Mouse (Mus musculus) intestine, postnatal 0 days (tissue): ENCODE measurements around the gene Gm10721. TPM values are rescaled to one million over a fixed set of nuclear protein-coding genes. Genes with fewer than 3 reads are reported as not detected.
"Not testable (repeated sequence)": the region's sequence is repeated elsewhere in the genome, so short reads cannot be mapped to it uniquely, and the experiment has no call there.

Source experiments
- ATAC-seq: fragments of 200-750 bp; cut with Nextera tagmentation; 2 replicates; pipeline ENCODE4 v1.8.0; 2017; ENCODE audit warnings: mild to moderate bottlenecking, moderate TSS enrichment, moderate library complexity
- H3K27ac ChIP-seq: fragments of 300-500 bp; sonication (generic); 2 replicates; pipeline ENCODE4 v1.5.1; 2014; ENCODE audit warnings: mild to moderate bottlenecking, low read depth, low read length, moderate library complexity
- H3K27me3 ChIP-seq: fragments of 300-500 bp; sonication (generic); replicated peaks from 2 replicates; pipeline ENCODE4 v1.6.1; 2014; ENCODE audit warnings: low read length, mixed read lengths; ENCODE audit not compliant: control insufficient read depth, insufficient read depth
- H3K36me3 ChIP-seq: fragments of 300-500 bp; sonication (generic); 2 replicates; pipeline ENCODE4 v1.6.1; 2014; ENCODE audit warnings: mild to moderate bottlenecking, moderate library complexity; ENCODE audit not compliant: control insufficient read depth, insufficient read depth
- H3K4me1 ChIP-seq: fragments of 300-500 bp; sonication (generic); replicated peaks from 2 replicates; pipeline ENCODE4 v1.6.1; 2014; ENCODE audit warnings: antibody characterized with exemption, low read length, mixed read lengths; ENCODE audit not compliant: control insufficient read depth, insufficient read depth
- H3K4me2 ChIP-seq: fragments of 300-500 bp; sonication (generic); replicated peaks from 2 replicates; pipeline ENCODE4 v1.6.1; 2014; ENCODE audit warnings: low read depth, mild to moderate bottlenecking, moderate library complexity
- H3K4me3 ChIP-seq: fragments of 300-500 bp; sonication (generic); 2 replicates; pipeline ENCODE4 v1.5.1; 2014; ENCODE audit warnings: low read depth, low read length
- H3K9ac ChIP-seq: fragments of 300-500 bp; sonication (generic); 2 replicates; pipeline ENCODE4 v1.6.1; 2014; ENCODE audit warnings: mild to moderate bottlenecking, low read depth, low read length
- H3K9me3 ChIP-seq: fragments of 300-500 bp; sonication (generic); 2 replicates; pipeline ENCODE4 v1.6.1; 2016; ENCODE audit warnings: mixed run types; ENCODE audit not compliant: control insufficient read depth
- WGBS: fragments of 180-500 bp; shearing (Covaris S2); extraction: QIAGEN DNeasy Blood & Tissue Kit; methylation state at CpG from one replicate; pipeline ENCODE4 v1.1.7; 2014; 5-methylcytosine and 5-hydroxymethylcytosine counted together
- polyA plus RNA-seq: library from polyadenylated mRNA; unstranded; fragments of >200 nt; fragmentation: Nextera tagmentation; extraction: Ambion mirVana; gene quantifications from 2 replicates; pipeline ENCODE4 v1.2.1, GENCODE M21; 2015

Gene Gm10721
- polyA plus RNA-seq, 1 experiment from 2014 or later = not detected

GRCm38 (mm10) chr9:3012054-3012621 lies 802 bp upstream of the Gm10721 start:
- not testable (repeated sequence) for H3K4me1 ChIP-seq, H3K4me3 ChIP-seq, H3K9me3 ChIP-seq, H3K27ac ChIP-seq, H3K36me3 ChIP-seq, H3K4me2 ChIP-seq, ATAC-seq, H3K9ac ChIP-seq, H3K27me3 ChIP-seq
- WGBS = 75% methylated on average over 2 of the region's 7 CpGs

DNA sequence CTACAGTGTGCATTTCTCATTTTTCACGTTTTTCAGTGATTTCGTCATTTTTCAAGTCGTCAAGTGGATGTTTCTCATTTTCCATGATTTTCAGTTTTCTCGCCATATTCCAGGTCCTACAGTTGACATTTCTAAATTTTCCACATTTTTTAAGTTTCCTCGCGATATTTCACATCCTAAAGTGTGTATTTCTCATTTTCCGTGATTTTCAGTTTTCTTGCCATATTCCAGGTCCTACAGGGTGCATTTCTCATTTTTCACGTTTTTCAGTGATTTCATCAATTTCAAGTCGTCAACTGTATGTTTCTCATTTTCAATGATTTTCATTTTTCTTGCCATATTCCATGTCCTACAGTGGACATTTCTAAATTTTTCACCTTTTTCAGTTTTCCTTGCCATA lies 2.4 kb downstream of the Gm10721 start, which contains the start of gene Gm10720:
TSS of gene Gm10720 (plus strand) at position 301 of the 400 bp plus-strand sequence.
- H3K4me1 ChIP-seq, H3K27me3 ChIP-seq, H3K36me3 ChIP-seq, H3K27ac ChIP-seq, H3K4me3 ChIP-seq, ATAC-seq, H3K4me2 ChIP-seq, H3K9me3 ChIP-seq, H3K9ac ChIP-seq: not testable (repeated sequence)
- 53% methylated on average over 4 of the region's 9 CpGs for WGBS

GRCm38 (mm10) chr9:3015896-3016295 lies 3.0 kb downstream of the Gm10721 start:
- not testable (repeated sequence) for H3K4me1 ChIP-seq, H3K4me3 ChIP-seq, H3K4me2 ChIP-seq, H3K27me3 ChIP-seq, H3K36me3 ChIP-seq, H3K27ac ChIP-seq, ATAC-seq, H3K9ac ChIP-seq, H3K9me3 ChIP-seq
- WGBS = 78% methylated on average over 4 of the region's 6 CpGs

DNA sequence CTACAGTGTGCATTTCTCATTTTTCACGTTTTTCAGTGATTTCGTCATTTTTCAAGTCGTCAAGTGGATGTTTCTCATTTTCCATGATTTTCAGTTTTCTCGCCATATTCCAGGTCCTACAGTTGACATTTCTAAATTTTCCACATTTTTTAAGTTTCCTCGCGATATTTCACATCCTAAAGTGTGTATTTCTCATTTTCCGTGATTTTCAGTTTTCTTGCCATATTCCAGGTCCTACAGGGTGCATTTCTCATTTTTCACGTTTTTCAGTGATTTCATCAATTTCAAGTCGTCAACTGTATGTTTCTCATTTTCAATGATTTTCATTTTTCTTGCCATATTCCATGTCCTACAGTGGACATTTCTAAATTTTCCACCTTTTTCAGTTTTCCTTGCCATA lies 4.2 kb downstream of the Gm10721 start, which contains the start of gene Gm10719:
TSS of gene Gm10719 (plus strand) at position 301 of the 400 bp plus-strand sequence.
- H3K9ac ChIP-seq, H3K9me3 ChIP-seq, H3K36me3 ChIP-seq, H3K27ac ChIP-seq, H3K4me1 ChIP-seq, H3K27me3 ChIP-seq, H3K4me2 ChIP-seq, ATAC-seq, H3K4me3 ChIP-seq: not testable (repeated sequence)
- WGBS = no CpG with 5 or more reads among the region's 9 CpGs

DNA sequence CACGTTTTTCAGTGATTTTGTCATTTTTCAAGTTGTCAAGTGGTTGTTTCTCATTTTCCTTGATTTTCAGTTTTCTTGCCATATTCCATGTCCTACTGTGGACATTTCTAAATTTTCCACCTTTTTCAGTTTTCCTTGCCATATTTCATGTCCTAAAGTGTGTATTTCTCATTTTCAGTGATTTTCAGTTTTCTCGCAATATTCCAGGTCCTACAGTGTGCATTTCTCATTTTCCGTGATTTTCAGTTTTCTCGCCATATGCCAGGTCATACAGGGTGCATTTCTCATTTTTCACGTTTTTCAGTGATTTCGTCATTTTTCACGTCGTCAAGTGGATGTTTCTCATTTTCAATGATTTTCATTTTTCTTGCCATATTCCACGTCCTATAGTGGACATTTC lies 6.0 kb downstream of the Gm10721 start:
- not testable (repeated sequence) for H3K9me3 ChIP-seq, H3K4me2 ChIP-seq, H3K27me3 ChIP-seq, H3K27ac ChIP-seq, H3K9ac ChIP-seq, H3K4me3 ChIP-seq, H3K36me3 ChIP-seq, ATAC-seq, H3K4me1 ChIP-seq
- 69% methylated on average over 9 of the region's 9 CpGs for WGBS

GRCm38 (mm10) chr9:3019835-3020727 lies 7.1 kb downstream of the Gm10721 start:
- peak; percentile 57; the same call in 1 of the 2 replicates for ATAC-seq
- whole genome bisulfite sequencing = 82% methylated on average over 11 of the region's 19 CpGs
- H3K9me3 ChIP-seq, H3K4me2 ChIP-seq, H3K9ac ChIP-seq, H3K36me3 ChIP-seq, H3K4me3 ChIP-seq, H3K27ac ChIP-seq, H3K27me3 ChIP-seq, H3K4me1 ChIP-seq: not testable (repeated sequence)

GRCm38 (mm10) chr9:3022316-3023008 lies 9.5 kb downstream of the Gm10721 start:
- not testable (repeated sequence) for ATAC-seq, H3K4me1 ChIP-seq, H3K27me3 ChIP-seq, H3K4me3 ChIP-seq, H3K9ac ChIP-seq, H3K4me2 ChIP-seq, H3K27ac ChIP-seq, H3K36me3 ChIP-seq, H3K9me3 ChIP-seq
- 74% methylated on average over 9 of the region's 13 CpGs for WGBS

DNA sequence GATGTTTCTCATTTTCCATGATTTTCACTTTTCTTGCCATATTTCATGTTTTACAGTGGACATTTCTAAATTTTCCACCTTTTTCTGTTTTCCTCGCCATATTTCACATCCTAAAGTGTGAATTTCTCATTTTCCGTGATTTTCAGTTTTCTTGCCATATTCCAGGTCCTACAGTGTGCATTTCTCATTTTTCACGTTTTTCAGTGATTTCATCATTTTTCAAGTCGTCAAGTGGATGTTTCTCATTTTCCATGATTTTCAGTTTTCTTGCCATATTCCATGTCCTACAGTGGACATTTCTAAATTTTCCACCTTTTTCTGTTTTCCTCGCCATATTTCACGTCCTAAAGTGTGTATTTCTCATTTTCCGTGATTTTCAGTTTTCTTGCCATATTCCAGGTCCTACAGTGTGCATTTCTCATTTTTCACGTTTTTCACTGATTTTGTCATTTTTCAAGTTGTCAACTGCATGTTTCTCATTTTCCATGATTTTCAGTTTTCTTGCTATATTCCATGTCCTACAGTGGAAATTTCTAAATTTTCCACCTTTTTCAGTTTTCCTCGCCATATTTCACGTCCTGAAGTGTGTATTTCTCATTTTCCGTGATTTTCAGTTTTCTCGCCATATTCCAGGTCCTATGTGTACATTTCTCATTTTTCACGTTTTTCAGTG lies 10.5 kb downstream of the Gm10721 start, which contains the start of gene Gm10718:
TSS of gene Gm10718 (plus strand) at position 236 of the 673 bp plus-strand sequence.
- H3K27me3 ChIP-seq, H3K4me2 ChIP-seq, ATAC-seq, H3K9me3 ChIP-seq, H3K9ac ChIP-seq, H3K27ac ChIP-seq, H3K4me3 ChIP-seq, H3K36me3 ChIP-seq, H3K4me1 ChIP-seq: not testable (repeated sequence)
- 71% methylated on average over 9 of the region's 13 CpGs for WGBS
